Mouse (Mus musculus): ENCODE measurements around the gene Strn4. TPM values are rescaled to one million over a fixed set of nuclear protein-coding genes. Genes with fewer than 3 reads are reported as not detected.

Gene Strn4
- 10 to 100 TPM; 55.5 to 56.2 TPM for total RNA-seq (2021)
- 94.2 and 101 TPM in 2 replicates for polyA plus RNA-seq (2012; rRNA removed)
- long read RNA-seq, transcript Strn4-201 (18 exons, 3,535 nt) = major isoform, 98 of 129 reads
- long read RNA-seq, transcript Strn4-202 (18 exons, 3,082 nt) = minor isoform, 15 of 129 reads
- long read RNA-seq, partial matches to known transcripts = 8 of 129 reads
- long read RNA-seq, other reads (novel, unspliced or antisense) = 8 of 129 reads

DNA sequence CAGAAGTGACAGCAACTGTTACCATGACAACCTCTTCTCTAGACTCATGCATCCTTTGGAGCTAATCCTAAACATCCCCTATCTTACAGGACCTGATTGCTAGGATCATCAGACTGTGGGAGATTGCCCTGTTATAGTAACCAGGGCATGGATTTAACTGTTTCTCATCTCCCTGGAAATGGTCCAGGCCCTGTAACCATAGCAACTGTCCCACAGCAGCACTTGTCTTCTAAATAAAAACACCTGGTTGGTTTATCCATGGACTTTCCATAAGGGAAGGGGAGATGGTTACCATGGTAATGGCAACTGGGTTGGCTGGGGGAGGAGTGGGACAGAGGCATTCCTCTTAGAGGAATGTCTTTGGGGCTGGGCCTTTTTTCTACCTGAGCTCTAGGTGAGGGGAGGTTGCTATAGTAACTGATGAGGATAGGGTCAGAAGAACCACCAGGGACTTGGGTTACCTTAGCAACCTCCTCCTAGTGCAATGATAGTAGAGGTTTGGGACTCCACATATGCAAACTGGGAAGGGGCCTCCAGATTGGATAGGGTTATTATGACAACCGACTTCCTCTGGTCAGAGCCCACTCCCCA lies at the start of gene Strn4:
TSS of gene Strn4 (plus strand) at position 539 of the 591 bp plus-strand sequence.
- peak in 1 of 2 experiments; percentile 18 for DNase-seq
- 13% methylated on average over 1 of the region's 1 CpGs for WGBS
- Histone ChIP-seq H3K9ac (ENCODE audit: low read depth, low read length) (peak within 1 kb of the TSS; percentile 100), H3K36me3 (ENCODE audit: control insufficient read depth, insufficient read depth, low read length) (peaks cover 6% of the 10 kb centered on the region; the same call in 1 of the 2 replicates), H3K27ac (peak within 1 kb of the TSS; percentile 99), H3K4me3 (peak within 1 kb of the TSS; percentile 99), H3K27me3 (ENCODE audit: control insufficient read depth, insufficient read depth, low read length) (no peaks in the 10 kb centered on the region), H3K4me1 (ENCODE audit: control insufficient read depth, insufficient read depth, low read length) (peaks cover 22% of the 10 kb centered on the region), H3K79me2 (replicated peaks; ENCODE audit: control insufficient read depth, insufficient read depth, low read length) (peaks cover 7% of the 10 kb centered on the region)
- intact Hi-C loops (cut with DNase I) = no loop called here
- TF ChIP-seq EP300 (IDR thresholded peaks at IDR 0.05; ENCODE audit: insufficient read depth, low read depth, low read length) (no peak), POLR2A (IDR thresholded peaks at IDR 0.05; ENCODE audit: insufficient read depth, low read depth, low read length) (no peak), CTCF (IDR thresholded peaks at IDR 0.05) (no peak)

DNA sequence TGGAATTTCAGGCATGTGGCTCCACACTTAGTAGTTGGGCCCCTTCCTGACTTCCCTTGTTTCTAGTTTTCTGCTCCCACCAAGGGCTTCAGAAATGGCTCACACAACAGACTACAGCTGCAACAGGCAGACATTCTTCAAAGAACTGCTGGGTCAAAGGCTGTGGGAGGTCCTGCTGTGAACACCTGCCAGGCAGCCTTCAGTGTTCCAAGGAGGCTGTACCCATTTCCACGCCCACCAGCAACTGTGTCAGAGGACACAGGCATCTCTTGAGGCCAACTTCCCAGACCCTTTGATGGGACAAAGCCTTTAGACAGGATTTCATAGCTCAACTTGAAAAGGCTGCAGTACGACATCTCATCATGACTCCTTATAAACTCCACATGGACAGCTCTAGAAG lies 49.2 kb upstream of the Strn4 start:
- peak in 1 of 2 experiments; percentile 23 for DNase-seq
- TF ChIP-seq CTCF (IDR thresholded peaks at IDR 0.05) (no peak), POLR2A (IDR thresholded peaks at IDR 0.05; ENCODE audit: insufficient read depth, low read depth, low read length) (no peak), EP300 (IDR thresholded peaks at IDR 0.05; ENCODE audit: insufficient read depth, low read depth, low read length) (no peak)
- Histone ChIP-seq H3K4me1 (ENCODE audit: control insufficient read depth, insufficient read depth, low read length) (peaks cover 4% of the 10 kb centered on the region; the same call in 1 of the 2 replicates), H3K9ac (ENCODE audit: low read depth, low read length) (no peak overlapping the region), H3K36me3 (ENCODE audit: control insufficient read depth, insufficient read depth, low read length) (no peaks in the 10 kb centered on the region), H3K4me3 (no peak overlapping the region), H3K27ac (no peak overlapping the region), H3K79me2 (replicated peaks; ENCODE audit: control insufficient read depth, insufficient read depth, low read length) (no peaks in the 10 kb centered on the region; the same call in 1 of the 2 replicates), H3K27me3 (ENCODE audit: control insufficient read depth, insufficient read depth, low read length) (no peaks in the 10 kb centered on the region)
- intact Hi-C loops (cut with DNase I) = no loop called here
- 81% methylated on average over 2 of the region's 2 CpGs for WGBS

DNA sequence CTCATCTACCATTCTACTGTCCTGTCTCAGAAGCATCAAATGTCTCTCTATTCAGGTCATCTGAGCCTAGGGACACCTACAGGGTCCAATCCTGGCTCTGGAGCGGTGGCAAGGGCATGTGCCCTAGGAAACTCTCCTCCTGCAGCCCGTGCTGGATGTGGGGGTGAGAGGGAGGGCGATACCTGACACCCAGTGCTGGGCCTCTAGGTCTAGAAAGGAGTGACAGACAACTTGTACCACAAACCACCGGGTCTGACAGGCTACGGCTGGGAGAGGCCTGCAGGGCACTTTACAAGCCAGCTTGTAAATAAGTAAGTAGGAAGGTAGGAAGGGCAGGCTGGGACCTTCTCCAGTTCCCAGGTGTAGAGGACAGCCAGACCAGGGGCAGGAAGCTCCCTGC lies 39.8 kb upstream of the Strn4 start:
- TF ChIP-seq POLR2A (IDR thresholded peaks at IDR 0.05; ENCODE audit: insufficient read depth, low read depth, low read length) (no peak), CTCF (IDR thresholded peaks at IDR 0.05) (no peak), EP300 (IDR thresholded peaks at IDR 0.05; ENCODE audit: insufficient read depth, low read depth, low read length) (no peak)
- Histone ChIP-seq H3K79me2 (replicated peaks; ENCODE audit: control insufficient read depth, insufficient read depth, low read length) (no peaks in the 10 kb centered on the region), H3K36me3 (ENCODE audit: control insufficient read depth, insufficient read depth, low read length) (no peaks in the 10 kb centered on the region), H3K4me3 (no peak overlapping the region), H3K27me3 (ENCODE audit: control insufficient read depth, insufficient read depth, low read length) (no peaks in the 10 kb centered on the region), H3K27ac (no peak overlapping the region), H3K9ac (ENCODE audit: low read depth, low read length) (no peak overlapping the region), H3K4me1 (ENCODE audit: control insufficient read depth, insufficient read depth, low read length) (peaks cover 3% of the 10 kb centered on the region)
- WGBS = 72% methylated on average over 5 of the region's 5 CpGs
- DNase-seq = no peak
- intact Hi-C loops (cut with DNase I) = no loop called here

DNA sequence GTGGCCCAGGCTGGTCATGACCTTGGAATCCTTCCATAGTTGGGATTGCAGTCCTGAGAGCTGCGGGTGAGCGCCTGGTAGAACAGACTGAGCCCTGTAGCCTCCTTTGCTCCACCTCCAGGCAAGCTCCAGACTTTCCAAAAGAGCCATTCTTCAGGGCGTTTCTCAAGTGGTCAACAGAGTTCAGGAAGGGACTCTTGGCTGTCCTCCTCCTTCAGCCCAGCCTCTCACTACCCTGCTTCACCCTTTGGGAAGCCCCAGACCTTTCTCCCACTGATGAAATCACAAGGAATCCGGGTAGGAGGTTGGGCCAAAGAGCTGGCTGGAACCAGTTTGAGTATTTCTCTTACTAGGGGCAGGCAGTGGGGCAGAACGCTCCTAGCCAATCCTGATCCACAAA lies 35.6 kb upstream of the Strn4 start:
- H3K36me3 ChIP-seq (ENCODE audit: control insufficient read depth, insufficient read depth, low read length) = no peaks in the 10 kb centered on the region
- peak; percentile 60 to 80 for DNase-seq
- WGBS = 44% methylated on average over 5 of the region's 5 CpGs
- H3K79me2 ChIP-seq (replicated peaks; ENCODE audit: control insufficient read depth, insufficient read depth, low read length) = 0 out of 2 replicates have a peak, but pooled peaks cover 1% of the 10 kb centered on the region
- intact Hi-C loops (cut with DNase I) = loop anchor here (5.0 kb wide), 1 partner anchor 33 kb away; no protein-coding TSS in a partner anchor
- H3K9ac ChIP-seq (ENCODE audit: low read depth, low read length) = no peak overlapping the region
- no peak overlapping the region for H3K4me3 ChIP-seq
- peaks cover 10% of the 10 kb centered on the region for H3K4me1 ChIP-seq (ENCODE audit: control insufficient read depth, insufficient read depth, low read length)
- peaks cover 2% of the 10 kb centered on the region; the same call in 1 of the 2 replicates for H3K27me3 ChIP-seq (ENCODE audit: control insufficient read depth, insufficient read depth, low read length)
- H3K27ac ChIP-seq = peak overlapping the region; percentile 77; the same call in 1 of the 2 replicates
- TF ChIP-seq EP300 (IDR thresholded peaks at IDR 0.05; ENCODE audit: insufficient read depth, low read depth, low read length) (peak; percentile 43; the same call in 1 of the 2 replicates), CTCF (IDR thresholded peaks at IDR 0.05) (0 out of 2 replicates have a peak, but pooled peaks have one; percentile 12), POLR2A (IDR thresholded peaks at IDR 0.05; ENCODE audit: insufficient read depth, low read depth, low read length) (no peak)

DNA sequence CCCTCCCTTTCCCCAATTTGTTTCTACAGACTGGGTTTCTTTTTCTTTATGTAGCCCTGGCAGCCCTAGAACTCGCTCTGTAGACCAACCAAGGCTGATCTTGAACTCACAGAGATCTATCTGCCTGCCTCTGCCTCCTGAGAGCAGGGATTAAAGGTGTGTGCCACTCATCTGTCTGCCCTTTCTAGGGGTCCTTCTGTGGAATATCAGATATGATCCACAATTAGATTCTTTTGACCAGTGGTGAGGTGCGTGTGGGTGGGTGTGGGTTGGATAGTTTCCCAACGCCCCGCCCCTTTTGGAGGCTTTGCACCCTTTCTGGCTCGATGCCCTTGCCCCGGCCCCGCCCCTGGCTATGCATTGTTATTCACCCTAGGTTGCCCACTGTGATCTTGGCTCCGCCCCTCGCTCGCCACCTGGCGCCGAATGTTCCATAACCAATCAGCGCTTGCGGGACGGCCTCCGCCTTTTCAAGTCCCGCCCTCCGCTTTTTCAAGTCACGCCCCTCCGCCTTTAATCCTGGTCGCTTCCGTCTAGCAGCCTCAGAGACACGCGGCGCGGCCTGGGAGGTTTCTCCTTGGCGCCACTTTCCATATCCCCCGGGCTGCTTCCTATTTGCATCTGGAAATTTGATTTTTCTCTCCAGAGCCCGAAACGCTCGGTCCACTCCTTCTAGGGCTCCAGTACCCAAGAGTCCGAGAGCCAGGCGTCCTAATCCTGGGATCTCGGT lies 34.7 kb upstream of the Strn4 start, which contains the start of gene Slc1a5:
TSS of gene Slc1a5 (plus strand) at position 516 of the 730 bp plus-strand sequence.
- H3K9ac ChIP-seq (ENCODE audit: low read depth, low read length) = peak within 1 kb of the TSS; percentile 93
- intact Hi-C loops (cut with DNase I) = loop anchor here (1.0 to 5.0 kb wide), 2 partner anchors 20 to 34 kb away; no protein-coding TSS in a partner anchor
- 0 out of 2 replicates have a peak, but pooled peaks cover 1% of the 10 kb centered on the region for H3K79me2 ChIP-seq (replicated peaks; ENCODE audit: control insufficient read depth, insufficient read depth, low read length)
- H3K27me3 ChIP-seq (ENCODE audit: control insufficient read depth, insufficient read depth, low read length) = peaks cover 2% of the 10 kb centered on the region; the same call in 1 of the 2 replicates
- peak; percentile 91 to 93 for DNase-seq
- peak within 1 kb of the TSS; percentile 69 for H3K4me3 ChIP-seq
- peaks cover 10% of the 10 kb centered on the region for H3K4me1 ChIP-seq (ENCODE audit: control insufficient read depth, insufficient read depth, low read length)
- peak within 1 kb of the TSS; percentile 77 for H3K27ac ChIP-seq
- no peaks in the 10 kb centered on the region for H3K36me3 ChIP-seq (ENCODE audit: control insufficient read depth, insufficient read depth, low read length)
- WGBS = 4% methylated on average over 34 of the region's 34 CpGs
- TF ChIP-seq POLR2A (IDR thresholded peaks at IDR 0.05; ENCODE audit: insufficient read depth, low read depth, low read length) (peak; percentile 99), CTCF (IDR thresholded peaks at IDR 0.05) (peak; percentile 23), EP300 (IDR thresholded peaks at IDR 0.05; ENCODE audit: insufficient read depth, low read depth, low read length) (no peak)

Measured in heart, adult 2 months (tissue).